Mouse (Mus musculus): ENCODE measurements around the gene Cyp2d9. TPM values are rescaled to one million over a fixed set of nuclear protein-coding genes. Genes with fewer than 3 reads are reported as not detected.

Cyp2d9 gene
- polyA plus RNA-seq, 1 experiment from 2014 or later = 0.39 TPM

- no peak within 1 kb of the TSS for H3K4me2 ChIP-seq (ENCODE audit: low read depth, low read length)
- H3K27ac ChIP-seq (ENCODE audit: low read length) = no peak within 1 kb of the TSS
- H3K9ac ChIP-seq (ENCODE audit: low read length) = no peak within 1 kb of the TSS
- no peak for ATAC-seq (ENCODE audit: insufficient read depth, low FRiP score)
- H3K9me3 ChIP-seq (replicated peaks; ENCODE audit: control insufficient read depth, low read length) = no peaks in the 10 kb centered on the region
- 88% methylated on average over 6 of the region's 6 CpGs for WGBS
- no peaks in the 10 kb centered on the region for H3K36me3 ChIP-seq (ENCODE audit: control insufficient read depth, insufficient read depth, low read length)
- no peaks in the 10 kb centered on the region for H3K4me1 ChIP-seq (ENCODE audit: control insufficient read depth, insufficient read depth, low read length)
- no peaks in the 10 kb centered on the region for H3K27me3 ChIP-seq (ENCODE audit: control insufficient read depth, insufficient read depth, low read length)
- no peak within 1 kb of the TSS for H3K4me3 ChIP-seq (replicated peaks; ENCODE audit: low read length)
These were observed 26.3 kb upstream of the Cyp2d9 start, which contains the start of gene Cyp2d10 for GRCm38 (mm10) chr15:82406981-82407380. Cyp2d10 (minus strand) TSS chr15:82407195.

- Histone ChIP-seq H3K9me3 (replicated peaks; ENCODE audit: control insufficient read depth, low read length) (no peaks in the 10 kb centered on the region), H3K4me2 (ENCODE audit: low read depth, low read length) (no peak overlapping the region), H3K36me3 (ENCODE audit: control insufficient read depth, insufficient read depth, low read length) (no peaks in the 10 kb centered on the region), H3K27ac (ENCODE audit: low read length) (no peak overlapping the region), H3K4me1 (ENCODE audit: control insufficient read depth, insufficient read depth, low read length) (no peaks in the 10 kb centered on the region), H3K27me3 (ENCODE audit: control insufficient read depth, insufficient read depth, low read length) (no peaks in the 10 kb centered on the region), H3K9ac (ENCODE audit: low read length) (no peak overlapping the region), H3K4me3 (replicated peaks; ENCODE audit: low read length) (no peak overlapping the region)
- WGBS = 85% methylated on average over 4 of the region's 4 CpGs
- no peak for ATAC-seq (ENCODE audit: insufficient read depth, low FRiP score)
These were observed 25.7 kb upstream of the Cyp2d9 start for GRCm38 (mm10) chr15:82407536-82407935.

- H3K36me3 ChIP-seq (ENCODE audit: control insufficient read depth, insufficient read depth, low read length) = no peaks in the 10 kb centered on the region
- peak; percentile 93 for ATAC-seq (ENCODE audit: insufficient read depth, low FRiP score)
- H3K4me2 ChIP-seq (ENCODE audit: low read depth, low read length) = peak overlapping the region; percentile 17; the same call in 1 of the 2 replicates
- WGBS = 34% methylated on average over 16 of the region's 16 CpGs
- no peaks in the 10 kb centered on the region for H3K9me3 ChIP-seq (replicated peaks; ENCODE audit: control insufficient read depth, low read length)
- H3K27ac ChIP-seq (ENCODE audit: low read length) = no peak overlapping the region
- H3K4me1 ChIP-seq (ENCODE audit: control insufficient read depth, insufficient read depth, low read length) = no peaks in the 10 kb centered on the region
- no peak overlapping the region for H3K4me3 ChIP-seq (replicated peaks; ENCODE audit: low read length)
- H3K9ac ChIP-seq (ENCODE audit: low read length) = peak overlapping the region; percentile 24
- no peaks in the 10 kb centered on the region for H3K27me3 ChIP-seq (ENCODE audit: control insufficient read depth, insufficient read depth, low read length)
These were observed 16.1 kb upstream of the Cyp2d9 start for GRCm38 (mm10) chr15:82416797-82417789.

GRCm38 (mm10) chr15:82418616-82419015 is 14.6 kb upstream of the Cyp2d9 start:
- 71% methylated on average over 1 of the region's 1 CpGs for WGBS
- Histone ChIP-seq H3K9ac (ENCODE audit: low read length) (no peak overlapping the region), H3K36me3 (ENCODE audit: control insufficient read depth, insufficient read depth, low read length) (no peaks in the 10 kb centered on the region), H3K27ac (ENCODE audit: low read length) (no peak overlapping the region), H3K4me3 (replicated peaks; ENCODE audit: low read length) (no peak overlapping the region), H3K4me2 (ENCODE audit: low read depth, low read length) (no peak overlapping the region), H3K4me1 (ENCODE audit: control insufficient read depth, insufficient read depth, low read length) (no peaks in the 10 kb centered on the region), H3K27me3 (ENCODE audit: control insufficient read depth, insufficient read depth, low read length) (no peaks in the 10 kb centered on the region), H3K9me3 (replicated peaks; ENCODE audit: control insufficient read depth, low read length) (no peaks in the 10 kb centered on the region)
- no peak for ATAC-seq (ENCODE audit: insufficient read depth, low FRiP score)

GRCm38 (mm10) chr15:82422935-82423334 is 10.3 kb upstream of the Cyp2d9 start:
- Histone ChIP-seq H3K27me3 (ENCODE audit: control insufficient read depth, insufficient read depth, low read length) (no peaks in the 10 kb centered on the region), H3K9me3 (replicated peaks; ENCODE audit: control insufficient read depth, low read length) (no peaks in the 10 kb centered on the region), H3K9ac (ENCODE audit: low read length) (no peak overlapping the region), H3K27ac (ENCODE audit: low read length) (no peak overlapping the region), H3K36me3 (ENCODE audit: control insufficient read depth, insufficient read depth, low read length) (no peaks in the 10 kb centered on the region), H3K4me2 (ENCODE audit: low read depth, low read length) (no peak overlapping the region), H3K4me1 (ENCODE audit: control insufficient read depth, insufficient read depth, low read length) (no peaks in the 10 kb centered on the region), H3K4me3 (replicated peaks; ENCODE audit: low read length) (no peak overlapping the region)
- WGBS = 68% methylated on average over 4 of the region's 4 CpGs
- no peak for ATAC-seq (ENCODE audit: insufficient read depth, low FRiP score)

GRCm38 (mm10) chr15:82423471-82423870 is 9.8 kb upstream of the Cyp2d9 start:
- no peaks in the 10 kb centered on the region for H3K27me3 ChIP-seq (ENCODE audit: control insufficient read depth, insufficient read depth, low read length)
- no peak overlapping the region for H3K9ac ChIP-seq (ENCODE audit: low read length)
- H3K4me1 ChIP-seq (ENCODE audit: control insufficient read depth, insufficient read depth, low read length) = no peaks in the 10 kb centered on the region
- H3K27ac ChIP-seq (ENCODE audit: low read length) = no peak overlapping the region
- H3K9me3 ChIP-seq (replicated peaks; ENCODE audit: control insufficient read depth, low read length) = no peaks in the 10 kb centered on the region
- no peak overlapping the region for H3K4me3 ChIP-seq (replicated peaks; ENCODE audit: low read length)
- 65% methylated on average over 3 of the region's 3 CpGs for WGBS
- H3K36me3 ChIP-seq (ENCODE audit: control insufficient read depth, insufficient read depth, low read length) = no peaks in the 10 kb centered on the region
- ATAC-seq (ENCODE audit: insufficient read depth, low FRiP score) = no peak
- no peak overlapping the region for H3K4me2 ChIP-seq (ENCODE audit: low read depth, low read length)

- H3K36me3 ChIP-seq (ENCODE audit: control insufficient read depth, insufficient read depth, low read length) = no peaks in the 10 kb centered on the region
- H3K9ac ChIP-seq (ENCODE audit: low read length) = no peak overlapping the region
- H3K27me3 ChIP-seq (ENCODE audit: control insufficient read depth, insufficient read depth, low read length) = no peaks in the 10 kb centered on the region
- no peak overlapping the region for H3K27ac ChIP-seq (ENCODE audit: low read length)
- H3K4me2 ChIP-seq (ENCODE audit: low read depth, low read length) = no peak overlapping the region
- no peak overlapping the region for H3K4me3 ChIP-seq (replicated peaks; ENCODE audit: low read length)
- no peaks in the 10 kb centered on the region; the same call in 1 of the 2 replicates for H3K4me1 ChIP-seq (ENCODE audit: control insufficient read depth, insufficient read depth, low read length)
- peaks cover 3% of the 10 kb centered on the region; the same call in 1 of the 2 replicates for H3K9me3 ChIP-seq (replicated peaks; ENCODE audit: control insufficient read depth, low read length)
- ATAC-seq (ENCODE audit: insufficient read depth, low FRiP score) = no peak
- WGBS = 98% methylated on average over 3 of the region's 3 CpGs
These were observed 384 bp downstream of the Cyp2d9 start for GRCm38 (mm10) chr15:82433621-82434020.

GRCm38 (mm10) chr15:82434541-82434940 is 1.3 kb downstream of the Cyp2d9 start:
- peaks cover 3% of the 10 kb centered on the region; the same call in 1 of the 2 replicates for H3K9me3 ChIP-seq (replicated peaks; ENCODE audit: control insufficient read depth, low read length)
- WGBS = 92% methylated on average over 3 of the region's 3 CpGs
- no peak overlapping the region for H3K4me2 ChIP-seq (ENCODE audit: low read depth, low read length)
- H3K27ac ChIP-seq (ENCODE audit: low read length) = no peak overlapping the region
- H3K36me3 ChIP-seq (ENCODE audit: control insufficient read depth, insufficient read depth, low read length) = no peaks in the 10 kb centered on the region
- H3K4me1 ChIP-seq (ENCODE audit: control insufficient read depth, insufficient read depth, low read length) = no peaks in the 10 kb centered on the region; the same call in 1 of the 2 replicates
- no peaks in the 10 kb centered on the region for H3K27me3 ChIP-seq (ENCODE audit: control insufficient read depth, insufficient read depth, low read length)
- no peak overlapping the region for H3K4me3 ChIP-seq (replicated peaks; ENCODE audit: low read length)
- no peak for ATAC-seq (ENCODE audit: insufficient read depth, low FRiP score)
- H3K9ac ChIP-seq (ENCODE audit: low read length) = no peak overlapping the region

- 74% methylated on average over 3 of the region's 3 CpGs for WGBS
- Histone ChIP-seq H3K27me3 (ENCODE audit: control insufficient read depth, insufficient read depth, low read length) (no peaks in the 10 kb centered on the region), H3K4me3 (replicated peaks; ENCODE audit: low read length) (no peak overlapping the region), H3K9me3 (replicated peaks; ENCODE audit: control insufficient read depth, low read length) (peaks cover 3% of the 10 kb centered on the region; the same call in 1 of the 2 replicates), H3K9ac (ENCODE audit: low read length) (no peak overlapping the region), H3K4me1 (ENCODE audit: control insufficient read depth, insufficient read depth, low read length) (no peaks in the 10 kb centered on the region; the same call in 1 of the 2 replicates), H3K4me2 (ENCODE audit: low read depth, low read length) (no peak overlapping the region), H3K36me3 (ENCODE audit: control insufficient read depth, insufficient read depth, low read length) (no peaks in the 10 kb centered on the region), H3K27ac (ENCODE audit: low read length) (no peak overlapping the region)
- ATAC-seq (ENCODE audit: insufficient read depth, low FRiP score) = no peak
These were observed 1.8 kb downstream of the Cyp2d9 start for GRCm38 (mm10) chr15:82435011-82435410.
